Mouse (Mus musculus) C2C12 (cell line): ENCODE measurements around the gene Nxt2. TPM values are rescaled to one million over a fixed set of nuclear protein-coding genes. Genes with fewer than 3 reads are reported as not detected.

Experiments
- H3K27me3 ChIP-seq: one replicate; pipeline ENCODE4 v1.6.1; 2011; ENCODE audit not compliant: control insufficient read depth, insufficient read depth, insufficient read length
- H3K36me3 ChIP-seq: one replicate; pipeline ENCODE4 v1.6.1; 2011; ENCODE audit not compliant: control insufficient read depth, insufficient read depth
- H3K4me3 ChIP-seq: one replicate; pipeline ENCODE4 v1.5.1; 2011; ENCODE audit warnings: mild to moderate bottlenecking, control low read depth; ENCODE audit not compliant: poor library complexity, insufficient read depth, severe bottlenecking
- H3K79me2 ChIP-seq: one replicate; pipeline ENCODE4 v1.6.1; 2011; ENCODE audit not compliant: control insufficient read depth, insufficient read depth
- H3K79me3 ChIP-seq: one replicate; pipeline ENCODE4 v1.6.1; 2011; ENCODE audit warnings: low read depth, control low read depth
- H3ac ChIP-seq: one replicate; pipeline ENCODE3; 2011; ENCODE audit warnings: low read depth; ENCODE audit not compliant: control insufficient read depth, insufficient read length
- CEBPB ChIP-seq: IDR thresholded peaks from one replicate; pipeline ENCODE4 v1.6.1; 2011; ENCODE audit warnings: low read depth, mild to moderate bottlenecking, control low read depth, moderate library complexity
- CTCF ChIP-seq: IDR thresholded peaks from one replicate; pipeline ENCODE4 v1.5.1; 2011; ENCODE audit not compliant: control insufficient read depth, insufficient read depth, insufficient read length
- FOSL1 ChIP-seq: IDR thresholded peaks from one replicate; pipeline ENCODE4 v1.8.0; 2011; ENCODE audit warnings: mild to moderate bottlenecking, low read length; ENCODE audit not compliant: poor library complexity, insufficient read depth, severe bottlenecking
- MAX ChIP-seq: IDR thresholded peaks from one replicate; pipeline ENCODE4 v1.6.1; 2011; ENCODE audit warnings: mild to moderate bottlenecking, control low read depth
- MYOD1 ChIP-seq: IDR thresholded peaks from one replicate; pipeline ENCODE4 v1.6.1; 2011; ENCODE audit warnings: low read depth; ENCODE audit not compliant: control insufficient read depth, insufficient read length
- MYOG ChIP-seq: IDR thresholded peaks from one replicate; pipeline ENCODE4 v1.6.1; 2011; ENCODE audit not compliant: control insufficient read depth, insufficient read length; ENCODE audit errors: extremely low read depth
- USF1 ChIP-seq: IDR thresholded peaks from one replicate; pipeline ENCODE4 v1.6.1; 2011; ENCODE audit warnings: low read depth, mild to moderate bottlenecking, control low read depth, moderate library complexity
- long read RNA-seq, 2 experiments: library from polyadenylated mRNA; unstranded; transcript quantifications; one replicate each; pipeline ENCODE4 v2.0.0; 2019 to 2020
- polyA plus RNA-seq: library from polyadenylated mRNA; unstranded; fragments of >200 nt; fragmentation: generic; extraction: Trizol; gene quantifications from one replicate; pipeline ENCODE4 v1.2.1, GENCODE M21; 2012; ENCODE audit warnings: missing spikeins

Nxt2 gene
- polyA plus RNA-seq, result 2.6 TPM
- long read RNA-seq, experiment 1, transcript Nxt2-203 (4 exons, 2,484 nt), result major isoform, 19 of 19 reads
- long read RNA-seq, experiment 1, partial matches to known transcripts, result 0 of 19 reads
- long read RNA-seq, experiment 1, other reads (novel, unspliced or antisense), result 0 of 19 reads
- long read RNA-seq, experiment 2, transcript Nxt2-203 (4 exons, 2,484 nt), result major isoform, 92 of 102 reads
- long read RNA-seq, experiment 2, partial matches to known transcripts, result 0 of 102 reads
- long read RNA-seq, experiment 2, other reads (novel, unspliced or antisense), result 8 of 102 reads

GRCm38 (mm10) chrX:142226542-142226941, at the start of gene Nxt2:
Gene Nxt2 (plus strand): TSS chrX:142226770.
- H3K4me3 ChIP-seq, result no peak within 1 kb of the TSS

DNA sequence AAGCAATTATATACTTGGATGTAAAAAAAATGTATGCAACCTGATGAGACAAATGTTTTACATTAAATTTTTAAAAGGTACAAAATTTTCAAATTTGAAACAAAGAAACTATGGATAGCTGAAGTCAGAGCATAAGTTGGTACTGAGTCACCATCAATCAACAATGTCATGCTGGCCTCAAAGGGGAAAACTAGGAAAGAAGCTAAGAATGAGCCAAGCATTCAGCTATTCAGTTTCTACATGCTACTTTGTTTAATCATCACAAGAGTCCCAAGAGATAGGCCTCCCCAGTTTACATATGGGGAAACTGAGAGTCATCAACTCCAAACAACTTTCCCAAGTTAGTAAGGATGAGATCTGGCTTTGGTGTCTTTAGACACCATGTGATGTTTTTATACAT, 49.6 kb upstream of the Nxt2 start:
- H3K27me3 ChIP-seq, result no peaks in the 10 kb centered on the region
- H3K79me2 ChIP-seq, result no peaks in the 10 kb centered on the region
- TF ChIP-seq MYOD1 (no peak), CEBPB (no peak), MYOG (no peak), FOSL1 (no peak), USF1 (no peak), CTCF (no peak), MAX (no peak)
- no peak overlapping the region for H3ac ChIP-seq
- no peaks in the 10 kb centered on the region for H3K36me3 ChIP-seq
- no peak overlapping the region for H3K4me3 ChIP-seq
- no peaks in the 10 kb centered on the region for H3K79me3 ChIP-seq

More at GRCm38 (mm10) chrX:142226542-142226941, at the start of gene Nxt2:
- Histone ChIP-seq H3K27me3 (no peaks in the 10 kb centered on the region), H3K79me3 (no peaks in the 10 kb centered on the region), H3K36me3 (no peaks in the 10 kb centered on the region), H3K79me2 (no peaks in the 10 kb centered on the region), H3ac (no peak within 1 kb of the TSS)
- TF ChIP-seq USF1 (no peak), MAX (no peak), CEBPB (no peak), FOSL1 (no peak), MYOD1 (no peak), MYOG (no peak), CTCF (no peak)

DNA sequence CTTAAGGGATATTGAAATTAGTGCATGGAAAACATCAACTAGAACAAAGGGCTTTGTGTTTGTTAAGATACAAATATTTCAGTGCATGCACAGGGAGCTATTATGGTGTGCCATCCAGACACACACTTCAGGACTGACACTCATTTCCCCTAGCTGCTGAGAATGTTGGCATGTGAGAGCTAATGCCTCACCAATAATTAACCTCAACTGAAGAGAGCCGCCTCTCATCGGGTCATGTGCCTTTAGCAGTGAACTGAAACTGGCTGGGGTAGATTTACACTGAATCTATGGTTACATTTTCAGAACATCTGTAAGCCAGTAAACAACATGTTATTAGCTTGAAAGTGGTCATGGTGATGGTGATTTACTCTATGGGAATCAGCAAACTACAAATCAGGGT, 44.5 kb upstream of the Nxt2 start:
- no peaks in the 10 kb centered on the region for H3K27me3 ChIP-seq
- no peaks in the 10 kb centered on the region for H3K79me2 ChIP-seq
- no peak for TF ChIP-seq CTCF
- no peak for TF ChIP-seq USF1
- TF ChIP-seq CEBPB, result no peak
- TF ChIP-seq FOSL1, result no peak
- no peak for TF ChIP-seq MYOG
- H3K4me3 ChIP-seq, result no peak overlapping the region
- no peaks in the 10 kb centered on the region for H3K36me3 ChIP-seq
- H3ac ChIP-seq, result no peak overlapping the region
- H3K79me3 ChIP-seq, result no peaks in the 10 kb centered on the region

GRCm38 (mm10) chrX:142189023-142189703, 37.4 kb upstream of the Nxt2 start:
- TF ChIP-seq CEBPB (no peak), MYOD1 (no peak), CTCF (no peak), MYOG (no peak), USF1 (no peak), FOSL1 (no peak), MAX (no peak)
- Histone ChIP-seq H3K79me3 (no peaks in the 10 kb centered on the region), H3K27me3 (peaks cover 4% of the 10 kb centered on the region)

DNA sequence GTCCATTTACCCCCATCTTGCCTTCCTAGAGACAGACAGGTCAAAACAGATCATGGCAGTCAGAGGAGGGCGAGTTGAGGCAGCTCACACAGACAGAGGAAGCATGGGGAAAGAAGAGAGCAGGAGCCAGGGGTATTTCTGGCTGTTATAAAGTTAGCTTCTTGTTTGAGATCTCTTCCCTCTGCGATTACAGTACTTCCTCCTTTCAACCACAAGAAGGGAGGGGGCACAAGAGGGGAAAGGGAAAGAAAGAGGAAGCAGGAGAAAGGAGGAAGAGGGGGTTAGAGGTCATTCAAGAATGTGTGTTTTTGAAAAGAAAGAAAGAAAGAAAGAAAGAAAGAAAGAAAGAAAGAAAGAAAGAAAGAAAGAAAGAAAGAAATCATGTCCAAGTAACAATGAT, 36.2 kb upstream of the Nxt2 start:
- H3K4me3 ChIP-seq, result no peak overlapping the region
- H3K79me2 ChIP-seq, result no peaks in the 10 kb centered on the region

More at GRCm38 (mm10) chrX:142189023-142189703, 37.4 kb upstream of the Nxt2 start:
- Histone ChIP-seq H3K36me3 (no peaks in the 10 kb centered on the region), H3K4me3 (no peak overlapping the region), H3K79me2 (no peaks in the 10 kb centered on the region), H3ac (no peak overlapping the region)

More for the DNA sequence above, 36.2 kb upstream of the Nxt2 start:
- H3K79me3 ChIP-seq, result no peaks in the 10 kb centered on the region
- no peaks in the 10 kb centered on the region for H3K36me3 ChIP-seq
- peaks cover 4% of the 10 kb centered on the region for H3K27me3 ChIP-seq
- H3ac ChIP-seq, result no peak overlapping the region
- TF ChIP-seq CEBPB, result no peak
- no peak for TF ChIP-seq MYOD1
- no peak for TF ChIP-seq MYOG
- no peak for TF ChIP-seq USF1
- TF ChIP-seq MAX, result no peak
- TF ChIP-seq CTCF, result no peak
- TF ChIP-seq FOSL1, result no peak
